Mouse (Mus musculus) spleen, postnatal 10 days (tissue): ENCODE data around the gene Cyp4f39.
A peak's percentile ranks its signal among the peaks of the same experiment; 100 is the strongest.

Experiments used
- DNase-seq, 2 experiments: peaks; one replicate each; pipeline ENCODE4 v3.0.0; 2021 to 2022; ENCODE audit warnings: low spot score in 2 of 2

Cyp4f39 gene

DNA sequence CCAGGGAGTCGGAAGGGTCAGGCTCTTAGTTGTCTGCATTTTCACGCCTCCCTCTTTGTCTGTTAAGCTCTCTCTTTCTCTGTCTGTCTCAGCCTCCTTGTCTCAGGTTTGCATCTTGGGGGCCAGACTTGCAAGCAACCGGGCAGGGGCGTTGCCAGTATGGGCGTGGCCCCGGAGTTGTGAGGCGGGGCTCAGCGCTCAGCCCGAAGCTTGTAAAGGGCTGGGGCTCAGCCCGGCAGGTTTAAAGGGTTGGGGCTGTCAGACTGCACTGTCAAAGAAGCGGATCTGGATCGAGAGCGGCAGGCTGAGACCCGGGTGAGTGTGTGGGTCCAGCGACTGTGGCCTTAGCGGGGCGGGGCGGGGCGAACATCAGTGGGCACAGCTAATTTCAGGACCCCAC, at the start of gene Cyp4f39:
Gene Cyp4f39, plus strand, starts transcription at position 242 of the 400 bp plus-strand sequence.
- peak; percentile 17 to 63 for DNase-seq

DNA sequence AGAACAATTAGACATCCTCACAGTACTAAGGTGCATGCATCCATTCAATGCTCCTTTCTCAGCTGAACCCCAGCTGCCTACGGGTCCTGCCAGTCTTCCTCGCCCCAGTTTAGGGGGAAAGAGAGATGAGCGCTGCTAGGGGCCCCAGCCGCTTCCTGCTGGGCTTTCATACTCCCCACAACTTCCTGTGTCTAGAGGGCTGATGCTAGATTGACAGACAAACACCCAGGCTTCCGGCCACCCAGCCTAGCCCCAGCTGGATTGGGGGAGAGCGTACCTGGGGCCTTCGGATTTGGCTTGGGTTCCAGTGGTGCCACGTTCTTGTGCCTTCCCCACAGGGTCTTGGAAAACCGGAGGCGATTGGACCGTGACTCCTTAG, 49.8 kb upstream of the Cyp4f39 start:
- peak; percentile 45 to 62 for DNase-seq

DNA sequence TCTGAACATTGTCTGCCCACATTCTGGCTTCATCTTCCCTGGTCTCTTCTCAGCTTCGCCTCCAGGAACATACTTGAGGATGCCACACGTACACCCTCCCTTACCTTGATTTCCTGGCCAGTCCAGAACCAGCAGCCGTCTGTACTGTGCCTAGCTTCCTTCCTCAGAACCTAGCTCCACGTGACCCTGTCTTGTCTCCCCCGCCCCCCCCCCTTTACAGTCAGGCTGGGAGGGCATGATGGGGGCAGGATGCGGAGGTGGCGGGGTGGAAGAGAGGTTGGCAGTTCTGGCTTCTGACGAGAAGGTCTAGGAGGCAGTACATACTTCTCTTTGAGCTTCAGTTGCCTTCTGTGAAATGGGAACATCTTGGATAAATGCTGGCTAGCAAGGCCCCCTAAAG, 49.1 kb upstream of the Cyp4f39 start, which contains the start of gene Rasal3:
Gene Rasal3, minus strand, starts transcription at position 167 of the 400 bp plus-strand sequence.
- peak; percentile 25 to 61 for DNase-seq

DNA sequence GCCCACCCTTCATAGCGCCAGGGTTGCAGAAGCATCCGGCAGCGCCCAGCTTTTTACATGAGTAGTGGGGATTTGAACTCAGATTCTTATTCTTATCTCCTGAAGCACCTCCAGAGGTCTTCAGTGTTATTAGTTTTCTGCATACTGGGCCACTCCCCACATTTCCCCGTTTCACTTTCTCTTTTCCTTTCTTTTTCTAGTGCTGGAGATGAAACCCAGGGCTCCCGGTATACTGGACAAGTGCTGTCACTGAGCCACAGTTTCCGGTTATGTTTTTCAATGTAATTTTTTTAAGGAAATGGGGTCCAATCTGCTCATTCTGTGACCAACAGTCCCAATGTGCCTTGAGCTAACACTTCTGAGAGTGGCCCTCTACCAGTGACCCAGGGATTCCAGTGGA, 40.6 kb upstream of the Cyp4f39 start:
- no peak for DNase-seq

DNA sequence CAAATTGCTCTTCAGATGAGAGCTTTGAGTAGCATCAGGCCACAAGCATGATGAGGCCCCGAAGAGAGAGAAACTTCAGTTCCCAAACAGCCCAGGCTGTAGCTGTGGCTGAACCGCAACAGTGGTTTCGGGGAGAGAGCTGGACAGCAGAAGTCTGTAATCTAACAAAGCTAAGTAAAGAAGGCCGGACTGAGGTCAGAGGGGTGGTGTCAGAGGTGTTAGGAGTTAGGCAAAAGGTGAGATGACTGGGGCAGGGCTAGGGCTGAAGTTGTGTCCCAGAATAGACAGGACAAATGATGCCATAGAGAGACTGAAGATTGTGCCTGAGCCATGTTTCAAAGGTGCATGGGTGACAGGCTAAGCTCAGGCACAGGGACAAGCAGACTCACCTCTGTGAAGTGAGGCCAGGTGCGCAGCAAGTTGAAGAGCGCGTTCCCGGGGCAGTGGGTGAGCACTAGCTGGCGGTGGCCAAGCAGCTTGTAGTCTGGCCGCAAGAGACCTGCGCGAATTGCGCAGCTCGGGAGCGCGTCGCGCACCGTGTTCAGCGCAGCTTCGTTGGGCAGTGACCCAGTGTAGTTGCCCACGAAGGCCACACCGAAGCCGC, 37.0 kb upstream of the Cyp4f39 start:
- DNase-seq = no peak

DNA sequence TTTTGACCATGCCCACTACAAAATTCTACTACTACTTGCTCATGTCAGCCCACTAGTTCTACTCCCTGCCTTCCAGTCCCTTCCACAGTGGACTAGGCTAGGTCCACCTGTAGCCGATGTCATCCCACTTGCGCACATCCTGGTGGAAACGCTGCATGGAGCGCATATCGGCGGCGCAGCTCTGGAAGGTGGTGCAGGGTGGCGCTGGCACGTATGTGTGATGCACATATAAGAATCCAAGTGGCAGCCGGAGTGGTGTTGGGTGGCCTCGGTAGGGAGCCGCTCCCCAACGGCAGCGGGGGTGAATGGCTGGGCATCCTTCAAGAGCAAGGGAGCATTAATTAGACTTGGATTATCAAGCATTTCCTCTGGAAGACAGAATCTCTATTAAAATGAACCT, 35.8 kb upstream of the Cyp4f39 start:
- no peak for DNase-seq

DNA sequence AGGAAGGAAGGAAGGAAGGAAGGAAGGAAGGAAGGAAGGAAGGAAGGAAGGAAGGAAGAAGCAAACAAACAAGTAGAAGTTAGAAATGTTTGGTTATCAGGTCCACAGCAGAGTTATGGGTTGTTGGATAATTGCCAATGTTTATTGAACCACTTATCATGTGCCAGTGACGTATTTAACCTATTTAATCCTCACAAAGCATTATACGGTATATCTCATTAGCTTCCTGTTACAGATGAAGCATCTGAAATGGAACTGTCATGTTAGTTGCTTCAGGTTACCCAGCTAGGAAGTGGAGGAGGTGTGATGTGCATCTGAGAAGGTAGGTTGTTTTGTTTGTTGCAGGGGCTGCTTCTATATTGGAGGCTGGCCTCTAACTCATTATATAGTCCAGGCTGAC, 32.5 kb upstream of the Cyp4f39 start:
- DNase-seq = no peak

DNA sequence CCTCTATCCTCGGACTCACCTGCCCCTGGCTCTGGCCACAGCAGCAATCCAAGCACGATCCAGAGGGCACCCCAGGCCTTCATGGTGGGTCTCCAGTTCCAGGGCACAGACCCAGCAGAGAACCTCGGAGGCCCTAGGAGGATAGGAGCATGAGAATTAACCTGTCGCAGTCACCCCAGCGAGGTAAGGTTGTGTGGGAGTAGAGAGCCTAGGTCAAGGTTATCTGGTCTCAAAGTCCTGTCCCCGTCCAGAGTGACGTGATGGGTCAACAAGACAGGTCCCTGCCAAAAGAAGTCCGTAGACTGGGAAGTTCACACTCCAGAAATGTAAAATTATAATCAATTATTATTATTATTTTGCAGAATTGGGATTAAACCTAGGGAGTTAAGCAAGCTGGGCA, 31.7 kb upstream of the Cyp4f39 start:
- no peak for DNase-seq

DNA sequence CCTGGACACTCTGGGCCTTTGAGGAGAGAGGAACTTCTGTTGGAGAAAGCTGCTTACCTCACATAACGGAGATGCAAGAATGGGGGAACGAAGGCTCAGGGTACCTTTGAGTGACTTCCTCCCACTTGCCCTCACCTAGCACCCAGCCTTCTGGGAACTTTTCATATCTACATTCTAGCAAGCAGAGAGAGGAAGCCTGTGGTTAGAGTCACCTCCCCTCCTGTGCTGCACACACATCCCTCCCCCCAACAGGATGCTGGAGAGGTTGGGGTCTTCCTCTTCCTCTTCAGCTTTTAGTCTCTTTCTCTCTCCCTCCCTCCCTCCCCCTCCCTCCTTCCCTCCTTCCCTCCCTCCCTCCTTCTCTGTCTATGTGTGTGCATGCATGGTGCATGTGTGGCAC, 28.5 kb upstream of the Cyp4f39 start, which contains the start of gene Pglyrp2:
Gene Pglyrp2, minus strand, starts transcription at position 134 of the 400 bp plus-strand sequence.
- DNase-seq = peak in 1 of 2 experiments; percentile 48

DNA sequence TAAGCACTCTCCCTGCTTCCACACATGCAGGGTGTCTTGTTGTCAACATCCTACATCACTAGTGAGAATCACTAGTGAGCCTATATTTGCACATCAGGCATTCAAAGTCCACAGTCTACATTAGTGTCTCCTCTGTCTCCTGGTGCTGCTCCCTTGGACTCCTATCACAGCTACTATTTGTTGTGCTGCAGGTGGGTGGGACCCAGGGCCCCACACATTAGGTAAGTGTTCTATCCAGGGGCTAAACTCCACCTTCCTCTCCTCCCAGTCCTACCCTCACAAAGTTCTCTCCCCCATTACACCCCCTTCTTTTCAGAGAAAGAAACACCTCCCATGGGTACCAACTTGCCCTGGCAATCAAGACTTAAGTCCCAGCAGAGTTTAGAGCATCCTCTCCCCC, 25.9 kb upstream of the Cyp4f39 start:
- DNase-seq = no peak

DNA sequence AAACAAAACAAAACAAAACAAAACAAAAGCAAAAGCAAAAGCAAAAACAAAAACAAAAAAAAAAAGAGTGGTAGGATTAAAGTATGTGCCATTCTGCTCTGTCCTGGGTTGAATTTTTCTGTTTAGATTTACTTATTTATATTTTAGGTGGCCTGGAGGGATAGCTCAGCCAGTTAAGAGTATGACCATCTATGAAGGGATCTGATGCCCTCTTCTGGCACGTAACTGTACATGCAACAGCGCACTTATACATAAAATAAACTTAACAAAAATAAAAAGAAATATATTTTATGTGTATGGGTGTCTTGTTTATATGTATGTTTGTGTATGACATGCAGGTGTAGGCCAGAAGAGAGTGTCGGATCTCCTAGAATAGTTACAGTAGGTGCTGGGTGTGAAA, 20.6 kb upstream of the Cyp4f39 start:
- DNase-seq = no peak

DNA sequence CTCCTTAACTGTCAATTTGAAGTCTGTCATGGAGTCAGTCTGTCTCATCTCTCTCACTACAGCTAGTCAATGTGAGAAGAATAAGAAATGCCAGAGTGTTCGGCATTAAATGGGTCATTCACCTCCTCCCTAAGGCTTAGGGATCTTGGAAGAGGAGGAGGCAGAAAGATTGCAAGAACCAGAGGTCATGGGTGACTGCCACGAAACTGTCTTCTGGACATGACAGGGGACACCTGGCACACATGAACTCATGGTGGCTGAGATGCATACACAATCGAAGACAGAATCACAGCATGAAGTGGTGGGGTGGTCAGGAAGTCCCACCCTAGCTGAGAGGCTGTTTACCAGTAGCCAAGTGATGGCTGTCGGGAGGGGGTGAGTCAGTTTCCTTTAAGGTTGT, 18.2 kb upstream of the Cyp4f39 start:
- no peak for DNase-seq

DNA sequence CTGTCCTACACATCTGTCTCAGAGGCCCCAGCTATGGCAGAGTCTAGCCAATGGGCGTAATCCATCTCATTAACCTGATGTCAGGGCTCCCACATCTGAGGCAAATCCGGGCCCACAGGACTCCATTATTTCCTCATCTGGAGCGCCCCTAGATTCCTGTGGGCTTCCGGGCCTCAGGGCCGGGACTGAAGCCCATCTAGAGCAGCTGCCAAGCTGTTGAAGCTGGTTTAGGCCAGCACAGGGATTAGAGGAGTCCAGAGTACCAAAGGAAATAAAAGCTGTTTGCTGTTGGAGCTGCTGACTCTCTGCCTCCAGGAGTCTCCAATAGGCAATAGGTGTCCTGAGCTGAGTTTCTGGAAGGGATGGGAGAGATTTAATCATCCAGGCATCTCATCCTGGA, 17.4 kb upstream of the Cyp4f39 start:
- DNase-seq = no peak

DNA sequence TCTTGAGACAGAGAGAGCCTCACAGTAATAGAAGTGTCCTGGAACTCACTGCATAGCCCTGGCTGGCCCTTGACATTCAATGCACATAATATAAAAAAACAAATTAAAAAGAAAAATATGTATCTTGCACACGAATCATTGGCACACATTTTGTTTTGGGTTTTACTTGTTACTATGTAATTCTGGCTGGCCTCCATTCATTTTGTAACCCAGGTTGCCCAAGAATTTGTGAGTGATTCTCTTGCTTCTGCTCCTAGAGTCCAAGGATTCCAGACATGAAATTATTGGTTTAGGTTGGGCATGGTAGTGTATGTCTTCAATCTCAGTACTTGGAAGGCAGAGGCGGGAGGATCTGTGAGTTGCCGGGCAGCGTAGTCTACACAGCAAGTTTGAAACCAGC, 15.4 kb upstream of the Cyp4f39 start:
- DNase-seq = no peak

DNA sequence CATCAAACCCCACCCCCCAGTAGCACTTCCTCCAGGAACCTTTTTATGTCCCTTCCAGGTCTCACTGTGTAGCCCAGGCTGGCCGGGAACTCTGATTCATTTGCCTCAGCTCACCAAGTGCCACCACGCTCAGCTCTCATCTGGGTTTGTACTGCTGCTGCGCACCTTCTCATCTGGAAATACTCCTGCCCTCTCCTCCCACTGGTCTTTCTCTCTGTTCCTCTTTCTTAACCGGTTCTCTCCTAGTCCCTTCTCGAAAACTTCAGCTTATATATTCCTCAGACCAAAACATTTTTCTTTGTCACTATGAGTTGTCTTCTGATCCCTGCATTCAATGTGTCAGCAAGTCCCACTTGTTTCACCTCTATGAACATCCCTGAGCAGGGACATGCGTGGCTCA, 9.3 kb upstream of the Cyp4f39 start:
- DNase-seq = no peak

DNA sequence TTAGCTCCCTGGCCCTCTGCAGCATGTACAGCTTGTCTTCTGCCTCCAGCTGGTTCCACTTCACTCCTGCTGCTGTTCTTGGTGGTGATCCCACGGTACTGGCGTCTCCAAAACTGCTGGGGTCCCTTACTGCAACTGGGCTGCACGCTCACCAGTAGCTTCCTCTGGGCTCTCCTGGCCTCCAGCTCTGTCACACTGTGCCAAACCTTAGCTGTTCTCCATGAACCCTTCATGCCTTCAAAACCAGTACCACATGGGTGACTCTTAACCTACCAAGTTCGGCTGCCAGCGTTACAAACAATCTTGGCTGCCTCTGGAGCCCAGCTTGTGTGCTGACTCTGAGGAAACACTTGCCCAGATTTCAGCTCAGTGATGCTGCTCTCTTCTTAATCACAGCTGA, 7.5 kb upstream of the Cyp4f39 start:
- DNase-seq = no peak

DNA sequence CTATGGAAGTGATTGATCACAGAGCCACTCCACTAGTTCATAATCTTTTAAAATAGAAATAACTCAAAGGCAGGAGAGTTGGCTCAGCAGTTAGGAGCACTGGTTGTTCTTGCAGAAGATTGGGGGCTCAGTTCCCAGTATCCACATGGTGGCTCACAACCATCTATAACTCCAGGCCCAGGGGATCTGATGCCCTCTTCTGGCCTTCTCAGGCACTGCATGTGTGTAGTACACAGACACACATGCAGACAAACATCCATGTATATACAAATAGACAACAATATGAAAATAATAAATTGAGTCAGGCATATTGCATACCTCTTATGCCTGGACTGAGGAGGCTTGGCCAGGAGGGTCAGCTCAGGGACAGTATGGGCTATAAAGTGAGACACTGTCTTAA, 5.3 kb upstream of the Cyp4f39 start:
- DNase-seq = no peak

DNA sequence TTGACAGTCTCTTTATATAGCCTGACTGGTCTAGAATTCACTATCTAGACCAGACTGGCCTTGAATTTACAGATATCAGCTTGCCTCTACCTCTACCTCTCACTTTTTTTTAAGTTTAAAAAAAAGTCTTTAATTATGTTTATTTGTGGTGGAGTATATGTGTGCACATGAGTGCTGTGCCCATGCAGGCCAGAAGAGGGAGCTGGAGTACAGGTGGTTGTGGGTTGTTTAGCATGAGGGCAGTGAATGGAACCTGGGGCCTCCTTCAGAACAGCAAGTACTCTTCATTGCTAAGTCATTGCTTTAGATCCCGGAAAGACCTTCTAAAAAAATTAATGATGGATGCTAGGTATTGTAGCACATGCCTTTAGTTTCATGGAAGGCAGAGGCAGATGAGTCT, 3.5 kb upstream of the Cyp4f39 start:
- no peak for DNase-seq

DNA sequence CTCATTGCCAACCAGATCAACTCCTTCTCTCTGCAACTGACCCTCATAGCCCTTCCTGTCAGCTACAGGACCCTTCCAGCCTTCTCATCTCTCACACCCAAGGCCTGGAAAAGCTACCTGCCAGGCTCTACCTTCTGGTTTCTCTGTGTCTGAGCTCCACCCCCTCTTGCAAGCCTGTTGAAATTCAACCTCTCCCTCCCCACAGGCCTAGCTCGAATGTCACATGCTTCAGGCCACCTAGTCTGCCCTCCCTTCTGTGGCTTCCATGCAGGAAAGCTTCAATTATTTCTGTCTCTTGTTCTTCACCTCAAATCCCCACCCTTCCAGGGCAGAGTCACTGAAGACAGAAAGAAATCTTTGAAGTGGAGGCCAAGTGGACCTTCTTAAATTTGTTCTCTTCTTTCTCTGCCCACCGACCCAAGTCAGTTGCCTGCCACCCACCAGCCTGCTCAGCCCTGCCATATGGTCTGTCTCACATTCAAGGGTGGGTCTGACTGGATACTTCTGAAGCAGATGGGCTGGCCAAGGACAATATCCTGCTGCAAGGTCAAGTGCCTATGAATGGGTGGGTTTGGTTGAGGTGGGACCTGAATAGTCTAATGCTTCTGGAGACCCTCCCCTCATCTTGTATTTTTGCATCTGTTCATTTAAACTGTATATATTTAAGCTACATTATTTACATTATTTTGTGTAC, 1.5 kb upstream of the Cyp4f39 start:
- no peak for DNase-seq

DNA sequence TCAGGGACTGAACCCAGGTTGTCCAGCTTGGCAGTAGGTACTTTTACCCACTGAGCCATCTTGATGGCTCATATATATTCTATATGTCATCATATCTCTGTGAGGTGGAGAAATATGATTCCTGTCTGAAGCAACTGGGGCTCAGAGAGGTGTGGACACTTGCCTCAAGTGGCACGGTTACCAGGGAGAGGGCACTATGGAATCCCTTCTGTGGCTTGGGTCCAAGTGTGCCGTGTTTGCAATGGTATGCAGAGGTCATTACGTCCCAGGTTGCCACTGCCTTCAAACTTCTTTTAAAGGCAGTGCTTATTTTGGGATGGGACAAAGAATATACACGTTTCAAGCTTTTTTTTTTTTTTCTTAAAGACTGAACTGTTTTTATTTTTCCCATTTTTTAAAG, 1.7 kb downstream of the Cyp4f39 start:
- DNase-seq = no peak

DNA sequence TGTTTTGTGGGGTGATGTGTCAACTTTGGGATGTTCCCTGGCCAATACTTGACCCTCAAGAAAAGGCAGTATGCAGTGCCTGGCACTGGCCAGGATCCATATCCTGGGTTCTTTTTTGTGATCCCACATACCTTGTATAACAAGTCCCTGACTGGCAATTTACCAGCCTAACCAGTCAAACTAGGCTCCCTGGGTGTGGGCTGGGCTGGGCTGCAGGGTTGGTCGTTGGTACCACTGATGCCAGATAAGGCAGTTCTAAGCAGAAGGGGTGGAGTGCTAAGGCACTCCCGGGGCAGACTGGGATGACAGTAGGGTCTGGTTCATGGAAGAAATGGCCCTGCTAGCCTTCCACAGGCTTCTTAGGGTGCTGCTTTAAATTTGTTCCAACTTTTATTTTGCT, 2.5 kb downstream of the Cyp4f39 start:
- peak; percentile 20 to 45 for DNase-seq

DNA sequence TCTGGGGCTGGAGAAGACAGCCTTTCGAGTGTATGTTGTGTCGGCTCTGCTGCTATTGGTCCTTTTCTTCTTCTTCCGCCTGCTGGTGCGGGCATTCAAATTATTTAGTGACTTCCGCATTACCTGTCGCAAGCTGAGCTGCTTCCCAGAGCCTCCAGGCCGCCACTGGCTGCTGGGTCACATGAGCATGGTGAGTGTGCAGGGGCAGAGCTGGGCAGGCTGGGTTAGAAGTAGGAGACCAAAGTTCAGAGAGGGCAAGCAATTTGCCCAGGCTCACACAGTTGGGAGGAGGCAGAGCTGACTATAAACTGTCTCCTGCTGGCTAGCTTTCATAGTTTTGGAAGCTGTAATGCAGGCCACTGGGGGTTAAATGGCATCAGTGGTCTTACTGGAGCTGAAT, 16.0 kb downstream of the Cyp4f39 start:
- no peak for DNase-seq

DNA sequence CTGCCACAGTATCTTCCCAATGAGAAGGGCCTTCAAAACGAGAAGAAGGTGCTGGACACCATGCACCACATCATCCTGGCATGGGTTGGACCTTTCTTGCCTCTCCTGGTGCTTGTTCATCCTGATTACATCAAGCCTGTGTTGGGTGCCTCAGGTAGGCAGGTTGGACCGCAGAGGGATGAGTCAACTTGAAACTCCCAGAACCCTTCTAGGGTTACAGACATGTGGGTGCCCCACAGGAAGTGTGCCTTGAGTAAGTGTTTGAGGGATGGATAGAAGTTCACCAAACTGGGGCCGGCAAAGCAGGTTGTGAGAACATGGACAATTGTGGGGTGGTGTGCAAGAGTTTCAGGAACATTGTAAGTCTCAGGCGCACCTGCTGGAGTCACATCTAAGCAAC, 18.3 kb downstream of the Cyp4f39 start:
- DNase-seq = no peak

DNA sequence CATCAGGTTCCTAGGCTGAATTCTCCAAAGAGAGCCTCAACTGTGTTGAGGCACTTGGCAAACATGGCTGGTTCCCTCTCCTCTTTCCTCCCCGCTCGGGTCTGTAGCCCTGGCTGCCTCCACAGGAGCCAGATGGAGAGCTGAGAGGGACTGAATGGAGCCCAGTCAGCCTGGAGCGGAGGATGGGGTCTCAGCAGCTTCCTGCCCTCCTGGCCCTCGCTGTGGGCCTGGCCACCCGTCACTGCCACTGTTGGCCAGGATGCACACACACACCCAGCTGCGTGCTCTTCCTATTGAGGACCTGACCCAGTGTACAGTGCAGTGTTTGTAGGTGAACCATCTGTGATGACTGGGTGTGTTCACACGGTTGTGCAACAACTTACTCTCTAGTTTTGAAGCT, 19.7 kb downstream of the Cyp4f39 start:
- no peak for DNase-seq
